Mouse (Mus musculus) liver, adult (tissue): ENCODE results near the gene Slc25a21.

Source experiments
- GATA4 ChIP-seq: IDR thresholded peaks from 2 replicates; pipeline ENCODE4 v1.6.1; 2014; ENCODE audit warnings: mild to moderate bottlenecking, low read length; ENCODE audit not compliant: insufficient replicate concordance

Gene Slc25a21

DNA sequence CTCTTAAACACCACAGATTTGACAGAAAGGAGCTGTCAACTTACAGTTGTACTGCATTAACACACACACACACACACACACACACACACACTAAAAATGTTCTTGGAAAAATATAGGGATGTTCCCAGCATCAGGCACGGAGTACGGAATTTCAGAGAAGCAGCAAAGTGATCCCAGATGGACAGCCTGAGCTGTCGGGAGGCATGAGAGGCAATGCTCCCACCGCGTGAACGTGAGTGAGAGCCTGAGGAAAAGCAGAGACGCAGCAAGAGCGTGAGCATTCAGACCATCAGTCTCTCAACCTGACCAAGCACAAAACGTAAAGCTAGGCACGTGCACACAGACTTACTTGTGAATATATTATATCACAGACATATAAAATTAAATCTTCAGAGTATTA is 81.8 kb downstream of the Slc25a21 start:
- TF ChIP-seq GATA4: no peak

- TF ChIP-seq GATA4: no peak
Measured at GRCm38 (mm10) chr12:57109363-57109762, 87.9 kb downstream of the Slc25a21 start.

DNA sequence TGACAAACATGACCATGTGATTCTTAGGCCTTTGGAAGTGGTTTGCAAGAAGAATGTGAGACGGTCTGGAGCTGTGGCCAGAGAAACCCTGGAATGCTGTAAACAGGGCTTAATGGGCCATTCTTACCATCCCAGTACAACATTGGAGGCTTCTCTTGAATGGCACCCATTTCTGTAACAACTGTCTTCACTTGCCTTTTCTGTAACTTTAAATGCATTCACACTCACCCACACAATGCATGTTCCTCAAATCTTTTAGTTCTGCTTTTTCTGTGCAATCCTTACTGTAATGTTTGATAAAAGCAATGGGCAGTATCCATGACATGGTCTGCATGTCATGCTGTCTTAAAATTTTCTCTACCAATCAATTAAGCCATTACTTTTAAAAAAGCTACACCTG is 95.0 kb downstream of the Slc25a21 start:
- no peak for TF ChIP-seq GATA4

DNA sequence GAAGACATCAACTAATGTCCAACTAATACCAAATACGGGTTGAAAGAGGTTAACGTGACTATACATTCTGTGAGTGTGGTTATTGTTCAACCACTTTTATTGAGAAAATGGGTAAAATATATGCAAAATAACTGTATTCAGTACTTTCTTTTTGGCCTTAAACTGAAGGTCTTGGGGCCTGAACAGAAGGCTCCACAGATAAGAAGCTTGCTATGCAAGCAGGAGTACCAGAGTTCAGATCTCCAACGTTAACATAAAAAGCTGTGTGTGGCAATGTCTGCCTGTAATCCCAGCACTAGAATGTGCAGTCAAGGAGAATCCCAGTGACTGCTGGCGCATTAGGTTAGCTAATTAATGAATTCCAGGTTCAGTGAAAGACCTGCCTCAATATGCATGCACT is 96.7 kb downstream of the Slc25a21 start:
- TF ChIP-seq GATA4: no peak

GRCm38 (mm10) chr12:57099066-57099465 is 98.2 kb downstream of the Slc25a21 start:
- TF ChIP-seq GATA4: no peak

- no peak for TF ChIP-seq GATA4
Measured at GRCm38 (mm10) chr12:57098371-57098770, 98.9 kb downstream of the Slc25a21 start.

DNA sequence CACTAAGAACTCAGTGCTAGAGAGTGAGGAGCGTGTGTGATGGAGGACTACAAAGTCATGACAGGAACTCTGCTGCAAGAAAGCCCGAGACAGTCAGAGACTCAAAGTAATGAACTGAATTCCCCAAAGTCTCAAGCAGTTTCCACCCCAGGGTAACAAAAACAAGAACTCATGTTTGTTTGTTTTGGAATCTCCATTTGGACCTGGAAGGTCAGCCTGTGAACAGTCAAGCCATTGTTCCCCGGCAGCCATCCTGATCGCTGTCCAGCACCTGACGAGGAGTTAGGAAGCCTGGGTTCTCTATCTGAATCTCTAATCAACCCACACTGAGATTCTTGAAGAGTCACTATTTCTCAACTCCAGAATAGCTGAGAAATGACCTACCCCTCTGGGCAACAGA is 104.2 kb downstream of the Slc25a21 start:
- TF ChIP-seq GATA4: no peak

DNA sequence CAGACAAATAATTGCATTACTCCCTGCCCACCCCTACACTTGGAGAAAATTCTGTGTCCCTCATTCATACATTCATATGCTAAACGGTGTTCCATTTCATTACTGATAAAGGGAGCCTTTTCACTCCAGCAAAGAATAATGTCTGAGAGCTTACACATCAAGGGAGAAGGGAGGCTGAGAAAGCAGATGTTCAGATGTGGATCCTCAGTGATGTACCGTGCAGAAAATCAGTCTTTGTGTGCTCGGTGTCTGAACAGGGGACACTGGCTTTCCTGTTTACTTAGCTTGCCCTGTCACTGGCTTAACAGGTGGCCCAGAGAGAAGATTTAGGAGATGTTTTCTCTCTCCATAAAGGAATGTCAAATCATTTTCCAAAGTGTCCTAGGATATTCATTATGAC is 112.8 kb downstream of the Slc25a21 start:
- TF ChIP-seq GATA4: no peak

DNA sequence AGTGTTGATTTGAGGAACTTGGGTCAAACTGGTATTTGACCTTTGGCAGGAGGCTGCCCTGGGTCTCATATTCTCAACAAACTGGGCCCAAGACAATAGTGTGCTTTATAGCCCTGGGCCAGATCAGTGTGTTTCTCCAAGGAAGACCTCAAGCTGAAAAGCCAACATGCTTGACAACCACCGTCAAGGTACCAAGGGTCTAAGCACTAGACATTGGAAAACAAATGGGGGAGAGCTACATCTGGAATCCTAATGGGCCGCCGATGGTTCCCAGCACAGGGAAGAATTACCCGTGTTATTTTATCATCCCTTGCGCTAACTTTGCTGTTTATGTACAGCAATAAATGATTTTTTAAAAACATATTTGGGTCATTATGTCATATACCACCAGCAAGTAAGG is 113.7 kb downstream of the Slc25a21 start:
- TF ChIP-seq GATA4: no peak

GRCm38 (mm10) chr12:57076606-57077005 is 120.7 kb downstream of the Slc25a21 start:
- TF ChIP-seq GATA4: no peak

DNA sequence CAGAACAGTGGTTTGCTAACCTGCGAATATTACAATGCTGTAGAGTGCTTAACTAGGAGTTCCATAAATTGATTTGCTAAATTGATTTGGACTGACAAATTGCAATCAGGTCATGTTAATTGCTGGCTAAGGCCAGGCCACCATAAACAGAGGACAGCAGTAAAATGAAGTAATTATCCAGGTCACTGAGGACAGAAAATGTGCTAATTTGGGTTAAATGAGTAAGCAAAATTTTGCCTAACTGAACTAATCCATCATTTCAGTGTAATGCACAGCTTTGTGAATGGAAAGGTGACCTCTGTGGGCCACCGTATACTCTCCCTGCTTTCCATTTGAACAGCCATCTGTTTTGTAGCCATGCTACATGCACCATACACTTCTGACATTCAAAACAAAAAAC is 124.7 kb downstream of the Slc25a21 start:
- no peak for TF ChIP-seq GATA4

GRCm38 (mm10) chr12:57068607-57069006 is 128.7 kb downstream of the Slc25a21 start:
- no peak for TF ChIP-seq GATA4

DNA sequence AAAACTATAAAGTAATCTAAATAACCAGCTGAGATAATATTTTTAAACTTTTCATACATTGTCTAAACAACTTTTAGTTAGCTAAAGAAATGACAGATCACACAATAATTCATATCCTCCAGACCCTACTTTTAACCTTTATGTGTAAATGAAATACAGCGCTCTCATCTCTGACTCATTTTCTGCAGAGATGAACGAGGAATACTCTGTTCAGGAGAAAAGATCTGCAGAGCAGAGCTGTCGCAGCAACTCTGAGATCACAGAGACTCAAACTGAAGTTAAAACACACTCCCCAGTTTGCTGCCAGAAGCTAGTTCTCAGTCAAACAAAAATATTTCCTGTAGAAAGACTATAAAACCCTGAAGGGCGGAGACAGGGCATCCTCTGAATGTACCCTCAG is 177.5 kb downstream of the Slc25a21 start:
- TF ChIP-seq GATA4: no peak

- TF ChIP-seq GATA4: no peak
Measured at GRCm38 (mm10) chr12:57016845-57017244, 180.4 kb downstream of the Slc25a21 start.

- no peak for TF ChIP-seq GATA4
Measured at GRCm38 (mm10) chr12:57016324-57016723, 180.9 kb downstream of the Slc25a21 start.

DNA sequence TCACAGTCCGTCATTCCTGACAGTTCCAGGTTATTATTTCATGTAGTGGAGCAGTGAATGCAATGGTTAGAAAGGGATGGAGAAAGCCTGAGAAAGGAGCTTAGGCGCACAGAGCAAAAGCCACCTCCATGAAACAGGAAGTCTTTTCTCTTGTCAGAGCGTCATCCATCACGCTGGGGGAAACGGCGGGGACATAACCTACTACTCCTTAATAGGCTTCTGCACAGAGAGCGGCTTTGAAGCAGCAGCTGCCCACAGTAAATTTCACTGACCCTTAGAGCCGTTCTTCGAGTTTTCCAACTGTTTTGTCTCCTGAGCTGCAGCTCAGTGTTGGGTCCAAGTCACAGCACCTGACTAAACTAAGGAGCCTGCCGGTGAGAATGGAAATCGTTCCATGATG is 188.3 kb downstream of the Slc25a21 start:
- TF ChIP-seq GATA4: no peak

GRCm38 (mm10) chr12:56986049-56986448 is 211.2 kb downstream of the Slc25a21 start:
- no peak for TF ChIP-seq GATA4

- no peak for TF ChIP-seq GATA4
Measured at GRCm38 (mm10) chr12:56982066-56982626, 215.1 kb downstream of the Slc25a21 start.

DNA sequence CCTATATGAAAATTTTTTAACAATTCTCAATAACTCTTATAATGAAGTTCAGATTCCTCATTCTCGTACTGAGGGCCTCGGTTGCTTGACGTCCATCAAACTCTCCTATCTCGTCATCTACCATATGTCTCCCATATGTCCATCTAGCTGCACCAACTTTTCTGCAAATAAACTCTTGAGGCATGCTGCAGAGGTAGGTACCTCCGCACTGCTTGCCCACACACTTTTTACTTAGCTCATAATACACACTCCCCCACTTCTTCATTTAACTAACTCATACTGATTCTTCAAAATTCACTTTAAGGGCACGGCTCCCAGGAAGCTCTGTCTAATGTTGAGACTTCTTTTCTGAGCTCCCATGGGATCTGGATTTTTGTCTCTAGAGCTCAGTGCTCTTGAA is 222.0 kb downstream of the Slc25a21 start:
- no peak for TF ChIP-seq GATA4

- no peak for TF ChIP-seq GATA4
Measured at GRCm38 (mm10) chr12:56963236-56963635, 234.0 kb downstream of the Slc25a21 start.
